ENCODE assay signal across 14 mouse cellular contexts in genomic region chr19:30942369-30942992, GRCm38 (mm10).
DNase-seq lines count a peak whose midpoint lies in the region; ATAC-seq and TF ChIP-seq lines count a peak whose summit lies in the region.
"Had no signal": no experiment of that assay in that cellular context is flagged by ENCODE, and none has a peak within 500 bp of the region (broad histone marks: within the 10 kb centered on the region; RNA-seq: fewer than 3 reads in every experiment).

No protein-coding gene starts in this region.

- no peak overlapping the region for H3K4me3 ChIP-seq in heart, embryonic 10.5 days
- H3K4me3 ChIP-seq in lung, embryonic 14.5 days (ENCODE audit: low read depth, low read length), result no peak overlapping the region
- no peak overlapping the region for H3K4me3 ChIP-seq in lung, adult 2 months (replicated peaks; ENCODE audit: extremely low read depth, low read depth, low read length)
- no peak overlapping the region for H3K4me3 ChIP-seq in liver, postnatal 0 days (ENCODE audit: low read depth, low read length)
- no peak overlapping the region for H3K4me3 ChIP-seq in limb, embryonic 10.5 days
- H3K4me3 ChIP-seq: forebrain, embryonic 12.5 days had no signal

- H3K4me1 ChIP-seq in heart, embryonic 10.5 days, result peaks cover 11% of the 10 kb centered on the region
- peaks cover 3% of the 10 kb centered on the region; the same call in 1 of the 2 replicates for H3K4me1 ChIP-seq in lung, embryonic 14.5 days (ENCODE audit: insufficient read depth)
- no peaks in the 10 kb centered on the region for H3K4me1 ChIP-seq in lung, adult 2 months (ENCODE audit: control insufficient read depth, insufficient read depth, low read length)
- H3K4me1 ChIP-seq in liver, postnatal 0 days (ENCODE audit: insufficient read depth), result 0 out of 2 replicates have a peak, but pooled peaks cover 3% of the 10 kb centered on the region
- H3K4me1 ChIP-seq in limb, embryonic 10.5 days, result no peaks in the 10 kb centered on the region
- H3K4me1 ChIP-seq: forebrain, embryonic 12.5 days had no signal

- H3K36me3 ChIP-seq in heart, embryonic 10.5 days, result no peaks in the 10 kb centered on the region
- H3K36me3 ChIP-seq in lung, embryonic 14.5 days (ENCODE audit: insufficient read depth), result no peaks in the 10 kb centered on the region
- H3K36me3 ChIP-seq in liver, postnatal 0 days (replicated peaks; ENCODE audit: insufficient read depth, low read length), result no peaks in the 10 kb centered on the region
- H3K36me3 ChIP-seq in limb, embryonic 10.5 days, result no peaks in the 10 kb centered on the region
- H3K36me3 ChIP-seq: forebrain, embryonic 12.5 days had no signal

- H3K27me3 ChIP-seq in heart, embryonic 10.5 days (ENCODE audit: insufficient read depth, poor library complexity, severe bottlenecking), result no peaks in the 10 kb centered on the region
- no peaks in the 10 kb centered on the region for H3K27me3 ChIP-seq in lung, embryonic 14.5 days (ENCODE audit: insufficient read depth, low read length)
- H3K27me3 ChIP-seq in liver, postnatal 0 days (ENCODE audit: insufficient read depth, low read length), result no peaks in the 10 kb centered on the region
- no peaks in the 10 kb centered on the region for H3K27me3 ChIP-seq in limb, embryonic 10.5 days (ENCODE audit: low read depth, poor library complexity, severe bottlenecking)
- H3K27me3 ChIP-seq: forebrain, embryonic 12.5 days had no signal

- H3K9me3 ChIP-seq in heart, embryonic 10.5 days, result no peaks in the 10 kb centered on the region
- no peaks in the 10 kb centered on the region for H3K9me3 ChIP-seq in lung, embryonic 14.5 days (ENCODE audit: low read depth, low read length)
- H3K9me3 ChIP-seq in liver, postnatal 0 days (ENCODE audit: low read length), result no peaks in the 10 kb centered on the region
- H3K9me3 ChIP-seq in limb, embryonic 10.5 days (replicated peaks), result no peaks in the 10 kb centered on the region
- H3K9me3 ChIP-seq: forebrain, embryonic 12.5 days had no signal

- TF ChIP-seq CTCF in lung, embryonic 14.5 days (IDR thresholded peaks at IDR 0.05; ENCODE audit: low read depth), result no peak
- no peak for TF ChIP-seq CTCF in lung, adult 2 months (IDR thresholded peaks at IDR 0.05; ENCODE audit: insufficient read depth, low read length)
- no peak for TF ChIP-seq CTCF in liver, postnatal 0 days (IDR thresholded peaks at IDR 0.05; ENCODE audit: low read depth)

- peak; percentile 58 for DNase-seq in heart, adult 11 months
- DNase-seq in heart, embryonic 10.5 days (ENCODE audit: low spot score), result no peak
- peak; percentile 36 for DNase-seq in lung, embryonic 14.5 days
- no peak for DNase-seq in lung, adult 2 months
- DNase-seq in adipocyte (ENCODE audit: low spot score), result peak; percentile 11
- no peak for DNase-seq in liver, postnatal 0 days
- DNase-seq in limb, embryonic 10.5 days (ENCODE audit: low spot score), result no peak
- no peak for DNase-seq in right cerebral cortex, postnatal 14 days
- DNase-seq: adrenal gland, adult 8-10 months; gastrocnemius, postnatal 10 days had no signal

- no peak overlapping the region for H3K27ac ChIP-seq in heart, embryonic 10.5 days
- H3K27ac ChIP-seq in lung, embryonic 14.5 days (ENCODE audit: low read depth), result no peak overlapping the region
- no peak overlapping the region for H3K27ac ChIP-seq in liver, postnatal 0 days (ENCODE audit: low read depth)
- no peak overlapping the region for H3K27ac ChIP-seq in limb, embryonic 10.5 days
- H3K27ac ChIP-seq: forebrain, embryonic 12.5 days; hindbrain, postnatal 0 days; stomach, postnatal 0 days had no signal

- no peak for TF ChIP-seq POLR2A in lung, adult 2 months (IDR thresholded peaks at IDR 0.05; ENCODE audit: borderline replicate concordance, extremely low read depth, low read depth, low read length)

- peak; percentile 62; the same call in 1 of the 2 replicates for ATAC-seq in lung, embryonic 14.5 days (ENCODE audit: insufficient read depth)
- ATAC-seq in liver, postnatal 0 days, result no peak
- ATAC-seq: hindbrain, postnatal 0 days; Patski had no signal

- TF ChIP-seq EP300 in liver, postnatal 0 days (IDR thresholded peaks at IDR 0.05; ENCODE audit: low read depth), result 0 out of 2 replicates have a peak, but pooled peaks have one; percentile 16

- H3K4me2 ChIP-seq in lung, embryonic 14.5 days, result no peak overlapping the region
- no peak overlapping the region for H3K4me2 ChIP-seq in liver, postnatal 0 days (ENCODE audit: low read depth, low read length)
- H3K4me2 ChIP-seq: forebrain, embryonic 12.5 days had no signal

- no peak overlapping the region for H3K9ac ChIP-seq in lung, embryonic 14.5 days
- H3K9ac ChIP-seq in liver, postnatal 0 days (replicated peaks), result no peak overlapping the region
- H3K9ac ChIP-seq: forebrain, embryonic 12.5 days had no signal

- 21% methylated on average over 5 of the region's 5 CpGs for WGBS in heart, embryonic 10.5 days
- WGBS in lung, embryonic 14.5 days, result 11% methylated on average over 5 of the region's 5 CpGs
- WGBS in lung, adult 2 months, result 9% methylated on average over 5 of the region's 5 CpGs
- WGBS in liver, postnatal 0 days (ENCODE audit: insufficient replicate concordance), result 5% methylated on average over 5 of the region's 5 CpGs
- WGBS in limb, embryonic 10.5 days, result 71% methylated on average over 5 of the region's 5 CpGs

Comparison
In these comparisons a context has a peak if more than half of its experiments do, and no peak if none do; other contexts are left out.
1. DNase-seq: peak in heart, adult 11 months (single experiment), lung, embryonic 14.5 days (single experiment) and adipocyte (single experiment); none in heart, embryonic 10.5 days (single experiment), lung, adult 2 months (single experiment), liver, postnatal 0 days (single experiment), limb, embryonic 10.5 days (single experiment) and right cerebral cortex, postnatal 14 days (single experiment).